Mouse (Mus musculus) kidney, adult 2 months (tissue): ENCODE measurements around the gene Kif3a.

Experiments
- CTCF ChIP-seq: fragments of 200-500 bp; conservative IDR thresholded peaks from 2 replicates; pipeline ENCODE4 v1.5.1; 2011; ENCODE audit warnings: low read depth, mild to moderate bottlenecking, control low read depth, low read length, moderate library complexity, mixed read lengths; ENCODE audit not compliant: insufficient read depth, insufficient read length
- POLR2A ChIP-seq: fragments of 200-500 bp; IDR thresholded peaks from one replicate; pipeline ENCODE4 v1.6.1; 2011; ENCODE audit warnings: low read depth, low read length, control low read depth

DNA sequence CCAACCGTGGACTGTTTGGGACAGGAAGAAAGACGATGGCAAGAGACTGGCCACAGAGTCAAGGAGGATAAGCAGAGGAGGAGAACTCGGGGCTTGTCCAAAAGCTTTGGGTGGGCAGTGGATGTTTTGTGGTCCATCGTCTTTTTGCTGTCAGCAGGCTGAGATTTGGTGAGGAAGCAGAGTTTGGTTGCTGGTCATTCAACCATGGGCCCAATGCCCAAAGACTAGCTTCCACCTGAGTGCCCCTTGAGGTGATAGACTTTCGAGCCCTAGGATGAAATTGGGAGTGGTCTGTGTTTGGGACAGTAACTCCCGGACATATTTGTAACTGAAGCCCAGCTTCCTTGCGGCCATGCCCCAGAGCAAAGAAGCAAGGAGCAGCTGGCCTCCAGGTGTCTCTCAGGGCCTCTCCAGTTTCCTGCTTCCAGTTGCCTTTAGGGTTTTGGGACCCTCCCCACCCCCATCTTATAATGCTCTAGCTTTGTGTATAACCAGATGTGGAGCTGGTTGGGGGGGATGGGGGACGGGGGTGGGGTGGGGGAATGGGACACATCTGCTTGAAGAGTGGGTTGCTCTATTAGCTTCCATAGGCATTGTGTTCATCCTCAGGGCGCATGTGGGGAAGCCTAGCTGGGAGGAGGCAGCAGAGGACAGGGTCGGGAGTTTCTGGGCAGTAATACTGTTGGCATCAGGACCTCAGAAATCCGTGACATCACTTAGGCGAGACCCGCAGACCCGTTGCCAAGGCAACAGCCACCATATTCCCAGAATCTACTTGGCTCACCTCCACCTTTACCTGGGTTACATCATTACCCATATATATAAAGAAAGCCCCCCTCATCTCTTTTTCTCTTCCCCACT, 43.4 kb upstream of the Kif3a start:
- TF ChIP-seq POLR2A (no peak), CTCF (no peak)
